Mouse (Mus musculus): ENCODE measurements around the gene Sppl3. TPM values are rescaled to one million over a fixed set of nuclear protein-coding genes. Genes with fewer than 3 reads are reported as not detected.

The Sppl3 gene
- total RNA-seq, 4 experiments from 2014 or later = 26.3 to 31.9 (median 29.0) TPM

Other genes with a start within 250 kb of the Sppl3 start
- gene Ankrd13a, start 236.5 kb upstream of the Sppl3 start, total RNA-seq (2022) = 10 to 100 TPM; 28.0 to 34.3 (median 30.1) TPM
- gene Git2, start 235.6 kb upstream of the Sppl3 start, total RNA-seq (2022) = 10 to 100 TPM; 27.9 to 34.6 (median 30.5) TPM
- gene 1500011B03Rik, start 187.7 kb upstream of the Sppl3 start, total RNA-seq (2022) = 1 to 10 TPM; 3.6 to 6.3 (median 4.7) TPM
- not detected for gene 4930519G04Rik, start 157.5 kb upstream of the Sppl3 start, total RNA-seq (2022)
- gene Gm9936, start 152.5 kb upstream of the Sppl3 start, total RNA-seq (2022) = not detected
- 1 to 10 TPM; 3.5 to 4.6 (median 4.3) TPM for gene Oasl2, start 114.2 kb upstream of the Sppl3 start, total RNA-seq (2022)
- gene Oasl1, start 87.9 kb upstream of the Sppl3 start, total RNA-seq (2022) = under 1 TPM; 0.44 to 0.72 (median 0.59) TPM
- 10 to 100 TPM; 20.5 to 31.0 (median 28.6) TPM for gene 2210016L21Rik, start 69.0 kb upstream of the Sppl3 start, total RNA-seq (2022)
- not detected for gene Hnf1a, start 40.0 kb upstream of the Sppl3 start, total RNA-seq (2022)
- not detected for gene Gm10401, start 87.2 kb downstream of the Sppl3 start, total RNA-seq (2022)
- gene Acads, start 108.2 kb downstream of the Sppl3 start, total RNA-seq (2022) = 100 to 1,000 TPM; 225 to 279 (median 244) TPM
- gene Unc119b, start 123.8 kb downstream of the Sppl3 start, total RNA-seq (2022) = 10 to 100 TPM; 11.8 to 18.5 (median 14.5) TPM
- gene Mlec, start 147.0 kb downstream of the Sppl3 start, total RNA-seq (2022) = 10 to 100 TPM; 75.2 to 88.5 (median 78.8) TPM
- 1 to 10 TPM; 1.7 to 2.6 (median 1.9) TPM for gene Cabp1, start 183.2 kb downstream of the Sppl3 start, total RNA-seq (2022)
- 10 to 100 TPM; 26.6 to 35.1 (median 32.8) TPM for gene Pop5, start 224.7 kb downstream of the Sppl3 start, total RNA-seq (2022)